Mouse (Mus musculus): Measurements from ENCODE around the gene Ebi3. TPM values are rescaled to one million over a fixed set of nuclear protein-coding genes. Genes with fewer than 3 reads are reported as not detected.
A peak's percentile ranks its signal among the peaks of the same experiment; 100 is the strongest.

Gene Ebi3
- total RNA-seq, 2 experiments from 2014 or later: 0.75 to 0.81 TPM

DNA sequence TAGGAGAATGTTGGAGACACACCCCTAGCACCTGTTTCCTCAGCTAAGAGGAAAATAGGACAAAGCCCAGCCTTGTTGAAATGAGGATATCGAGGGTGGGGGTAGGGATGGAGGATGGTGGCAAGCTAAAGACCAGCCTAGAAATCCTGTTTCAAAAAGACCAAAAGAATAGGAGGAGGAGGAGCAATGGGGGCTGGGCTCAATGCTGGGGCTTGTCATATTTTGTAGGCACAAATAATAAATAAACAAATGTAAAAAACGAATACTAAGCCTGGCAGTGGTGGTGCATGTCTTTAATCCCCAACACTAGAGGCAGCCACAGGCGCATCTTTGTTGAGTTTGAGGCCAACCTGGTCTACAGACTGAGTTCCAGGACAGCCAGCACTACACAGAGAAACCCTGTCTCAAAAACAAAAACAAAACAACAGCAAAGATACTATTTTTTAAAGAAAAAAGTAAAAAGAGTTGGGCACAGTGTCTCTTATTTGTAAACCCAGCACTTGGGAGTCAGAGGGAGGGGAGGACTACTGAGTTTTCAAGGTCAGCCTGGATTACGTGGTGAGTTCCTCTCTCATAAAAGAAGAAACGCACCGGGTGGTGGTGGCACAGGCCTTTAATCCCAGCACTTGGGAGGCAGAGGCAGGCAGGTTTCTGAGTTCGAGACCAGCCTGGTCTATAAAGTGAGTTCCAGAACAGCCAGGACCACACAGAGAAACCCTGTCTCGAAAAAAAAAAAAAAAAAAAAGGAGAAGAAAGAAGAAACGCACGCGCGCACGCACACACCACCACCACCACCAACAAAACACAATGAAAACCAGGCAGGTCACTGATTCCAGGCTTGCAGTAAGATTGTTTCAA lies 5.5 kb downstream of the Ebi3 start:
- no peak for DNase-seq (ENCODE audit: low spot score)
- intact Hi-C loops (cut with DNase I): loop anchor here (1.0 to 5.0 kb wide), 4 partner anchors 52 to 299 kb away; partner anchors contain the start of gene Fem1a

DNA sequence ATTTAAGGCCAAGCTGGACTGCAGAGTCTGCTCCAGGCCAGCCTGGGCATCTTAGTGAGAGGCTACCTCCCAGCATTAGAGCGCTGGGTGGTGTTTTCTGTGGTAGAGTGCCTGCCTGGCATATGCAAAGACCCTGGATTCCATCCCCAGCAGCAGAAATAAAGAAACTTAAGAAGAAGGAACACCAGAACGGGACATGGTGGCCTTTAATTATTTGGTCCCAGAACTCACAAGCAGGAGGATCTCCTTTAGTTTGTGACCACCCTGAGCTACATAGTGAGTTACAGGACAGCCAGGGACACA lies 6.1 kb downstream of the Ebi3 start:
- intact Hi-C loops (cut with DNase I): loop anchor here (1.0 to 5.0 kb wide), 4 partner anchors 52 to 299 kb away; partner anchors contain the start of gene Fem1a
- DNase-seq (ENCODE audit: low spot score): no peak

DNA sequence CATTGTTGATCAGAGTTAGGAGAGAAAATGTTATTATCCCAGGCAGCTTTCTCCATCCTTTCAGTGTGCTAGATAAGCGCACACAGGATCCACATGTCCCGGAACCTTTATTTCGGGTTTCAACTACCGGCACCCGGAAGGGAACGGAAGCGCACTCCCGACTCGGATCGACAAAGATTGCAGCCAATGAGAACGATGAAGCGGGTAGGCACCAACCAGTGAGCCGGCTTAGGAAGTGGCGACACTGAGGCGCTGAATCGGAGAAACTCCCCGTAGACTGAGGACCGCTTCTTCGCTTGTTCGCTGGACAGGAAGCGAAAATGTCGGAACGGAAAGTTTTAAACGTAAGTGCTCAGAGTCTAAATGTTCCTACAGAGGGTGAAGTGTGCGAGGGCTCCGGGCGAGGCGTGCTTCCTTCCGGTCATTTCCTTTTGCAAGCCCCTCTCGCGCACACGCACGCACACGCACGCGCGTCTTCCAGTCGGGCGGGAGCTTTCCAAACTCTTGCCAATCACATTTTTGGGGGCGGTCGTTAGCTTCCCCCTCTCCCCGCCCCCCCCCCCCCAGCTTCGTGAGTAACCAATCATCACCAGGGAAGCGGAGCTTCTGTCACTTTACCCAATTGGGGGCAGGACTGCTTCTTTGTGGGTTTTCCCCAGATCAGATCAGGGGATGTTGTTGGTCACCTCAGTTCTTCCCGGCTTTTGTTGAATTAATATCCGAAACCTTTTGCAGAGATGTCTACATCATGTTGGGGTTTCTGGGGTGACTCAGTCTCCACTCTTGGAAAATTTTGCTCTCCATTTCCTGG lies 6.7 kb downstream of the Ebi3 start, which contains the start of gene Yju2:
Yju2 (plus strand) TSS at position 182 of the 811 bp plus-strand sequence.
- DNase-seq (ENCODE audit: low spot score): peak; percentile 90
- intact Hi-C loops (cut with DNase I): loop anchor here (1.0 to 5.0 kb wide), 4 partner anchors 51 to 298 kb away; partner anchors contain the start of gene Fem1a

DNA sequence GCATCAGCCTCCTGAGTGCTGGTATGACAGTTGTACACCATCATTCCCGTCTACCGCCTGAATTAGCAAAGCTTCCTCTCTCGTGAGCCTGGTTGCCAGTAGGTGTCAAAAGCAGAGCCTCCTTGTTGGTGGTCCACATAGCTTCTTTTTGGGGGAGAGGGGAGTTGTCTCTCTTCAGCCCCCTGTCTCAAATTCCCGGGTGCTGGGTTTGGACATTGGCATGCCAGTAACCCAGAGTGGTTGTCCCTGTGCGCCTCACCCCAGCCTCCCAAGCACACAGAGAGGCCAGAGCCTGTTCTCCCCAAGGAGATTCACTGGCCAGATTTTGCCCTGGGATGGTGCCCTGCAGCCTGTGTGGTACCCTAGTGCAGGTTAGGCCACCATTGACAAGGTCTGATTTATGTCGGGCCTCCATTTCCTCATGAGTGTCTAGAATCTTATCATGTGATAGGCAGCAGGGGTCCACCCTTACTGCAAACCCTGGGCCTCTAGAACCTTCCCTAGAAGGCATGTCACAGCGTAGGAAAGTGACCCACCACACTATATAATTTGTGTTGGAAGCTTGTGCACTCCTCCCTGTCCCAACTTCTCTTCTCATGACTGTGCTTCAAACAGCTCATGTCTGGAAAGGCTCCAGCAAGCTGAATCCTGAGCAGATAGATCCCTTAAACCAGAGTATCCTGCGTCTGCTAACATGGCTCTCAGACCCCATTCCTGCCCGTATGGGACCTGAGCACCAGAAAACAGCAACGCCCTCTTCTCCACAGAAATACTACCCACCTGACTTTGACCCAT lies 7.7 kb downstream of the Ebi3 start:
- no peak for DNase-seq (ENCODE audit: low spot score)
- intact Hi-C loops (cut with DNase I): loop anchor here (5.0 kb wide), 3 partner anchors 78 to 297 kb away; partner anchors contain the start of gene Fem1a

DNA sequence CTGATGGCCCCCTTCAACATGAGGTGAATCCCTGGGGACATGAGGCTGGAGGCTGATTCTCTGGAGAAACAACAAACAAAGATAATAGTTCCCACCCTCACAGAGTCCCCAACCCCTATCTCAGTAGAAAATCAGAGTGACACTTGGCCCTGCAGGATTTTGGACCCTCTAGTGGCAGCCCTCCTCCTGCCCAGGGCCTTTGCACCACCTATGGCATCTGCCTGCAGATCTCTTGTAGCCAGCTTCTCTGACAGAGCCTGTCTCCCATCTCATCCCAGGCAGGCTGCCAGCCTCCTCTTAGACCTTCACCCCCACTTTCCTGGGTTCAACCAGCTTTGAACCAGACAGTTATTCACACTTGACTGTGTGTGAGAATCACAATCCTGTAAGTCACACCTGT lies 8.4 kb downstream of the Ebi3 start:
- DNase-seq (ENCODE audit: low spot score): no peak
- intact Hi-C loops (cut with DNase I): no loop called here

DNA sequence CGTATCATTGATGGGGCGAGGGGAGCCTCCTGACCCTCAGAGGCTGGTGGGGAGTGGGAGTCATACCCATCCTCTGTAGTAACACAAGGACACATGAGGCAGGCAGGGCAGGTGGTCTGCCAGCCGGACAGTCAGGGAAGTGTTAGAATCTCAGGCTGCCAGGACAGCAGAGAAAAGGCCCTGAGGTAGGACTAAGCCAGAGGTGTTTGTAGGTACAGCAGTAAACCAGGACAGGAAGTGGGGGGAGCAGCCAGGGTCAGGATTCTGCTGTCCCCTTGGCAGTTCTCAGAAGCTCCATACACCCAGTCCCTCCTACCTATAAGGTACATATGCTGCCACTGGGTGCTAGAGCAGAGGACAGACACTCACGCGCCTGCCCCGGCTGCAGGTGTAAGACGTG lies 9.2 kb downstream of the Ebi3 start:
- no peak for DNase-seq (ENCODE audit: low spot score)
- intact Hi-C loops (cut with DNase I): no loop called here

DNA sequence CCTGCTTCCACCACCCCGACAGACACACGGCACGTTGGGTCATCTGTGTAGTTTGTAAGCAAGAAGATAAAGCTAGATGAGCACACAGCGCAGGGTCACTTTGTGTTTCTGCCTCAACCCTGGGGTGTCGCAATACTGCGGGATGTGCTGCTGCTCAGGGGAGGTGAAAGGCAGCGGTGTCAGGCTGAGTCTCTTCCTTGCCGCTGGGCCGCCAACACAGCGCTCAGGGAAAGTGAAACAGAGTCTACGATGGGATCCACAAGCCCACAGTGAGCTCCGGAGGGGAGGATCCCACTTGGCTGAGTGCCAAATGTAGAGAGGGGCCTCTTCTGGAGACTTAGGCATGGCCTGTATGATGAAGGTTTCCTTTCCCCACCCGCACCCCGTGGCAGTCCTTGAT lies 10.7 kb downstream of the Ebi3 start:
- intact Hi-C loops (cut with DNase I): no loop called here
- DNase-seq (ENCODE audit: low spot score): no peak

DNA sequence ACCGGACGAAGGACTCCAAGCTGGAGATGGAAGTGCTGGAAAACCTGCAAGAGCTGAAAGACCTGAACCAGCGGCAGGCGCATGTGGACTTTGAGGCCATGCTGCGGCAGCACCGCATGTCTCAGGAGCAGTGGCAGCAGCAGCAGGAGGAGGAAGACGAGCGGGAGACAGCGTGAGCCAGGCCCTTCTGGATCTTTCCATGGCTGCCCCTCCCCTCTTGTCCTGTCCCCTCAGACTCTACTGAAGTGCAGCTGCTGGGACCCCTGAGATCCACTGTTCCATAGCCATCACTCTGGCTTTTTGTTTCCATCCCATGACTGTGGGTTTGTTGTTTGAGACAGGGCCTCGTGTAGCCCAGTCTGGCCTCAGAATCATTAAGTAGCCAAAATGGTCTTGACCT lies 12.1 kb downstream of the Ebi3 start:
- DNase-seq (ENCODE audit: low spot score): no peak
- intact Hi-C loops (cut with DNase I): no loop called here

DNA sequence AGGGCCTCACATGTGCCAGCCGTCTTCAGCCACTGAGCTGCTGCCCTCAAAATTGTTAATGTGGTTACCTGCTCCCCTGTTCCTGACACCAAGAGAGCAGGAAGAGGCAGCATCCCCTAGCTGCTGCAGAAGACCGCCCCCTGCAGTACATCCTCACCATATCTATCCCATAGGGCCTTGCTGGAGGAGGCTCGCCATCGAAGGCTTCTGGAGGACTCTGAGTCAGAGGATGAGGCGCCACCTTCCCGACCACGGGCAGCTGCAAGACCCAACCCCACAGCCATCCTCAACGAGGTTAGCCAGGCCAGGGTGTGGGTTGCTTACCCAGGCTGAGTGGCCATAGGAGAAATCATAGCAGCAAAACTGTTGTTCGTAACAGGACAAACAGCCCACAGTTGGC lies 12.6 kb downstream of the Ebi3 start:
- intact Hi-C loops (cut with DNase I): no loop called here
- DNase-seq (ENCODE audit: low spot score): no peak

DNA sequence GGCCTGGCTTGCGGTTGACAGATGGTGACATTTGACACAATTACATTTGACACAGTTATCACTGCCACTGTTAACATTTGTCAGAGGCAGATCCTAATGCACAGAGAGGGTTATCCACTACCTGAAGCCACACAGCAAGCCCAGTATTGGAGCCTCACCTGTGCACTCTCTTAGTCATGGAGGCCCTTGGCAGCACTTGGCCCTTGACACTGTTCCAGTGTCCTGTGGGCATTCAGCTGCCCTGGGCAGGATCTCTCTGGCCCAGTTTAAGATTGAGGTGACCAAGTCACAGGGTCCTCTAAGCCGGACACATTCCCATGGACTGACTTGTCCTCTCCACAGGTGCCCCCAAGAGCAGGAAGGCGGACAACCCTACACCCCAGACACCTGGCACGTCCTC lies 14.7 kb downstream of the Ebi3 start:
- intact Hi-C loops (cut with DNase I): no loop called here
- no peak for DNase-seq (ENCODE audit: low spot score)

DNA sequence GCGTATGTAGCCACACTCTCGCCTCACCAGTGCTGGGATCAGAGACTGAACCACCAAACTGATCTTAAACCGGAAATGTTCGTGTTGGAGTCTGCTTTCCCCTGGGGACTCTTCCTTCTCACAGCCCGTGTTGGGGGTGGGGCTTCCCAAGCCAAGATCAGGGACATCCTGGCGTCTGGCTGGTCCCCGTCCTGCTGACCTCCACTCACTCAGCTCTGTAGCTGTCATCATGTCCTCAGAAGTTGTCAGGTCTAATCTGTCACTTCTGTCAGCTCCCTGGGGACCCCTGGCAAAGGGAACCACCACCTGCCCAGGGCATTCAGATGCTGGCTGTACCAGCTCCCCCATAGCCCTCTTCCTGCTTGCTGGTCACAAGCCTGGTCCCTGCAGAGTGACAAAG lies 15.8 kb downstream of the Ebi3 start:
- no peak for DNase-seq (ENCODE audit: low spot score)

DNA sequence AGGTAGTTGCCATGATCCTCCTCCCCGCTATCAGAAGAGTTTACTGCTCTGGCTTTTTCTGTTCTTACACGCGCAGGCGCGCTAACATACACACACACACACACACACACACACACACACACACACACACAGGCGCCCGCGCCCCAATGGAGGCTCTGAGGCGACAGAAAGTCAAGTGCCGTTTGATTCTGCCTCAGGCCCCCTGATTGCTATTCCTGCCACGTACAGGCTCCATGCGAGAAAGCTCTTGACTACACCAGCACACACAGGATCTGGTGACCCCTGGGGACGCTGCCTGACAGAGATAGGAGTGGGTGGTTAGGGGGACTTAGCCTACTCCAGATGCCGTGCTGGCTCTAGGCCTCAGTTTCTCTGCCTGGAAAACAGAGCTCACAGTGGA lies 17.1 kb downstream of the Ebi3 start:
- intact Hi-C loops (cut with DNase I): no loop called here

More for the DNA sequence above, 15.8 kb downstream of the Ebi3 start:
- intact Hi-C loops (cut with DNase I): no loop called here

DNA sequence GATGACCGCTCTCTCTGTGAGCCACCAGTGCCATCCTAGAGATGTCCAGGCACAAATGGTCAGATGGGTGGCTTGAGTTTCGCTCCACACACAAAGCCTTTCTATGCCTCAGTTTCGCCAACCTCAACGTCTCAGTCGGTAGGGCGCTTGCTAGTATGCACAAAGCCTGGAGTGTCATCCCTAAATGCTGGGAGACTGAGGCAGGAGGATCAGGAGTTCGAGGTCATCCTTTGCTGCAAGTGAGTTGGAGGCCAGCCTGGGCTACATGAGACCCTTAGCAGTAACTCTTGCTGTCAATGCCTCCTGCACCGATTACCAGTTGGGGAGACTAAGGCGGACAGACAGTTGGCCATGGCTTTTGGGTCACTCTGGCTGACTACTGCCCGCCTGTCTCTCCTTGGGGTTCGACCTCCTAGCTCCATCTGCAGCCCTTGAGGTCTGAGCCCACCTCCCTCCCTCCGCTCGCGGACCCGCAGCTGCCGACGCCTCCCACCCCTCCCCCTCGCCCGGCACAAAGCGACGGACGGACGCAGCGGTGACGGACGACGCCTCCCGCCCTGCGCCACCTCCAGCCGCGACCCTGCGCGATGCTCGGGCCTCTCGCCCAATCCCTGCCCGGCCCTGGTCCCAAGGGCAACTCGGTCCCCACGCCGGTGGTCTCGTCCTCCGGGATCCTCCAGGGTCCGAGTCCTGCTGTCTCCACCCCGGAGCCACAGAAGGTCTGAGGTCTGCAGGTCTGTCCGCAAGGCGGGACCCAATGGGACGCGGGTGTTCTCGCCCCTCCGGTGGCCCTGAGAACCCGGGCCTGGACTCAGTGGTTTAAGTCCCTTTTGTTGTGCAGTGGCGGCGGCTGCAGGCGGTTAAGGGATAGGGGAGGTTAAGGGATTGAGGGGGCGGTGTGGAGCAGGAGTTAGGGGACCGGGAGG lies 17.8 kb downstream of the Ebi3 start, which contains the start of gene Shd:
Shd (plus strand) TSS at position 502 of the 926 bp plus-strand sequence.
- intact Hi-C loops (cut with DNase I): no loop called here
- DNase-seq (ENCODE audit: low spot score): no peak

More for the DNA sequence above, 17.1 kb downstream of the Ebi3 start:
- no peak for DNase-seq (ENCODE audit: low spot score)

DNA sequence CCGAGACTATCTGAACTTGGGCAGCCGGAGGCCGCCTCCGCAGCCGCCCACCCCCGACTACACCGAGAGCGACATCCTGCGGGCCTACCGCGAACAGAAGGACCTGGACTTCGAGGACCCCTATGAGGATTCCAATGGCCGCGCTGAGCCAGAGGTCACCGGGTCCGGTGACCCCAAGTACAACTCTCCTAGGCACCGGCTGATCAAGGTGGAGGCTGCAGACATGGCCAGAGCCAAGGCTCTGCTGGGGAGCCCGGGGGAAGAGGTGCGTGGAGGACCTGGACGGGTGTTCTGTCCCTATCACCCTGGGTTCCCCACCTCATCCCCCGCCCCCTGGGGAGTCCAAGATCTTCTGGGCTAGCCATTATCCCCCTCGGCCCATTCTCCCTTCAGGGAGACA lies 19.0 kb downstream of the Ebi3 start:
- no peak for DNase-seq (ENCODE audit: low spot score)
- intact Hi-C loops (cut with DNase I): no loop called here

DNA sequence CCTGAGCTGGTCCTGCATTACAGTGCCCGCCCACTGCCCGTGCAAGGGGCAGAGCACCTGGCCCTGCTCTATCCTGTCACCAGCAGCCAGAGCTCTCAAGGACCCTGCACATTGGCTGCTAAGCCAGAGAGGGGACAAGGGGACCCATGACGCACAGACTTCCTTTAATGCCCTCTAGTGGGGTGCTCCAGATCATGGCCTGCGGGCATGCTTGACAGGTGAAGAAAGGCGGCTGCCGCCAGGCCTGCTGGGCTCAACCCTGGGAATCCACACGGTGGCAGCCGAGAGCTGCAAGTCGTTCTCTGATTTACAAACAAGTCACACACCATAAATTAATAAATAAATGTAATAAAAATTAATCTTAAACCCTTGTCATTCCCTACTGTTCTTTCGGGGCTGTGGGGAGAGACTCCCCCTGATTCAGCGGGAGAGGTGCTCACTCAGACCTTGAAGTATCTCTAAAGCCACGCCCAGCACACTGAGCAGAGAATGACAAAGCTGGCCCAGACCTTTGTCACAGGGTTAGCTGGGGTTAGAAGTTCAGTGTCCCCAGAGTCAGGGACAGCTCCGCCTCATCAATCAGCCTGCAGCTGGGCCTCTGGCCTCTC lies 23.9 kb downstream of the Ebi3 start:
- intact Hi-C loops (cut with DNase I): loop anchor here (2.0 kb wide), 1 partner anchor 34 kb away; no protein-coding TSS in a partner anchor
- DNase-seq (ENCODE audit: low spot score): no peak

DNA sequence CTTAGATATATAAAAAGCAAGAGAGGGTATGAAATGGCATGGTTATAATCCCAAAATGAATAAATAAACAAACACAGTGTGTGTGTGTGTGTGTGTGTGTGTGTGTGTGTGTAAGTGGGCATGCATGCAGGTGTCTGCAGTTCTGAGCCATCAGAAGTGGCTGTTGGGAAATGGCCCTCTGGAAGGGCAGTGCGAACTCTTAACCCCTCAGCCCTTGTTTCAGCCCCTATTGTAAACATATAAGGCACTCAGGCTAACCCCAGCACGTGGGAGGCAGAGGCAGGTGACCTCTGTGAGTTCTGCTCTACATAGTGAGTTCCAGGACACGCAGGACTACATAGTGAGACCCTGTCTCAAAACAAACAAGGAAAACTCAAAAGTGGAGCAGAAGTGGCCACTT lies 24.9 kb downstream of the Ebi3 start:
- DNase-seq (ENCODE audit: low spot score): no peak
- intact Hi-C loops (cut with DNase I): loop anchor here (2.0 kb wide), 1 partner anchor 34 kb away; no protein-coding TSS in a partner anchor

DNA sequence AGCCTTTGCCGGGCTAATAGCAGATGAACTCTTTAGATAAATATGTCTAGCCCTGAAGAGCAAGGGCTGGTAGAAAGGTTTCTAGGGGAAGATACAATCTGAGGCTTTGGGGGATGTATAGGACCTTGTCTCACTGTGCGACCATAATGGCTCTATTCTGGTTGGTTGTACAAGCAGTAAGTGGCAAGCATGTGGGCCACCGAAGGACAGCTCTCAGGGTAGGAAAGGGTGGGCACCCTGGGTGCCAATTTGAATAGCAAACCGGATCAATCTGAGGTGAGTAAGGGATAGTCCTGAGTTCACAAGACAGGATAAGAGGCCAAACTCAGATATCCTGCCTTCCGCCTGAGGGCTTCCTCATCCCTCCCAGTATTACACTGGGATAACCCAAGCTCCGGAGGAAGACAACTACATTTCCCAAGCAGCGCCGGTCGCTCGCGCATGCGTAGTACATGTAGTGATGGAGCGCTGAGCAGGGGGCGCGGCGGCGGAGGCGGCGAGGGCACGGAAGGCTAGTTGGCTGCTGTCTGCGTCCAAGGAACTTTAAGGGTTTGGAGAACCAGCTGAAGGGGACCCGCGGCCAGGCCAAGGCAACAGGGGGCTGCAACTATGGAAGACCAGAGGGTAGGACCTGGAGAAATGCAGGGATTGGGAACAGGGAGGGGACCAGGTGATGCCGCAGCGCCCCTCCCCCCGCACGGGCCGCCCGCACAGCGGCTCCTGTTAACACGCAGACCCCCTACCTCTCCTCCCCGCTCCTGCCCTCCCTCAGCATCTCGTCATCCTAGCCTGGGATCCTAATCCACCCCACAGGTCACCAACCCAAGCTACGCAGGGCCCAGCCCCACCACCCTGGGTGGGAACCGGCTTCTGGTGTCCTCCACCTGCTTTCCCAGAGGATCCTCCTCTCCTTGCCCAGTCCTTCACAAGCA lies 33.9 kb downstream of the Ebi3 start, which contains the start of gene Fsd1:
Fsd1 (plus strand) TSS at position 480 of the 932 bp plus-strand sequence.
- no peak for DNase-seq (ENCODE audit: low spot score)
- intact Hi-C loops (cut with DNase I): no loop called here

Measured in heart, postnatal 25 days (tissue).